Comparison of ENCODE assay signal across 19 mouse cellular contexts in genomic region chr2:127074116-127074515, GRCm38 (mm10). TPM values are rescaled to one million over a fixed set of nuclear protein-coding genes. Genes with fewer than 3 reads are reported as not detected.
DNase-seq lines count a peak whose midpoint lies in the region.
"Had no signal": no experiment of that assay in that cellular context is flagged by ENCODE, and none has a peak within 500 bp of the region (broad histone marks: within the 10 kb centered on the region; RNA-seq: fewer than 3 reads in every experiment).

No protein-coding gene starts in this region.

- H3K9me3 ChIP-seq in hindbrain, embryonic 10.5 days, result no peaks in the 10 kb centered on the region
- H3K9me3 ChIP-seq: G1E had no signal

- H3K4me3 ChIP-seq in hindbrain, embryonic 10.5 days, result no peak overlapping the region

- peak; percentile 61 for DNase-seq in heart, adult 11 months
- no peak for DNase-seq in heart, postnatal 4 days
- peak; percentile 87 for DNase-seq in fat pad, adult 2 months (ENCODE audit: extremely low read depth, low read depth, low spot score)
- DNase-seq in gonadal fat pad, adult 2 months (ENCODE audit: low read depth), result peak; percentile 82
- no peak for DNase-seq in layer of hippocampus, postnatal 10 days (ENCODE audit: low spot score in 2 of 2)
- no peak for DNase-seq in hindbrain, embryonic 10.5 days (ENCODE audit: low spot score)
- DNase-seq: adrenal gland, adult 2 months; adrenal gland, adult 8-10 months; adrenal gland, postnatal 10 days; adrenal gland, postnatal 14 days; adrenal gland, postnatal 25 days; adrenal gland, postnatal 36 days; B cell, adult 2 months; cerebellum, adult 11 months; cerebellum, adult 11-12 months; cerebellum, adult 18-20 months had no signal

- H3K36me3 ChIP-seq in hindbrain, embryonic 10.5 days, result no peaks in the 10 kb centered on the region

- H3K27ac ChIP-seq in hindbrain, embryonic 10.5 days, result no peak overlapping the region

- H3K27me3 ChIP-seq in hindbrain, embryonic 10.5 days (ENCODE audit: insufficient read depth, poor library complexity, severe bottlenecking), result no peaks in the 10 kb centered on the region
- H3K27me3 ChIP-seq: CH12.LX, Patski had no signal

- H3K4me1 ChIP-seq in hindbrain, embryonic 10.5 days (replicated peaks), result peaks cover 13% of the 10 kb centered on the region

- WGBS in hindbrain, embryonic 10.5 days, result 90% methylated on average over 2 of the region's 2 CpGs

RNA-seq across cellular contexts. Expression of gene Blvra, which starts 3.7 kb away (rescaled TPM):
- total RNA-seq in heart, postnatal 4 days (2021), result 10 to 100 TPM; 26.0 to 26.2 TPM
- polyA plus RNA-seq in gonadal fat pad, adult 2 months (2012; rRNA removed), result 13.5 and 18.6 TPM in 2 replicates
- total RNA-seq in layer of hippocampus, postnatal 10 days (2021), result 10 to 100 TPM; 16.3 to 17.5 TPM
- 20.1 and 20.3 TPM in 2 replicates for polyA plus RNA-seq in hindbrain, embryonic 10.5 days (2016; fragmentation: Nextera tagmentation; extraction: Ambion mirVana)

RNA-seq across cellular contexts. Expression of gene Ncaph, which starts 59.6 kb away (rescaled TPM):
- 10 to 100 TPM; 34.7 to 38.3 TPM for total RNA-seq in heart, postnatal 4 days (2021)
- 0.93 and 1.1 TPM in 2 replicates for polyA plus RNA-seq in gonadal fat pad, adult 2 months (2012; rRNA removed)
- 1 to 10 TPM; 7.6 to 7.9 TPM for total RNA-seq in layer of hippocampus, postnatal 10 days (2021)
- 83.7 and 110 TPM in 2 replicates for polyA plus RNA-seq in hindbrain, embryonic 10.5 days (2016; fragmentation: Nextera tagmentation; extraction: Ambion mirVana)

Comparison
In these comparisons a context has a peak if more than half of its experiments do, and no peak if none do; other contexts are left out.
1. DNase-seq: peak in heart, adult 11 months (single experiment), fat pad, adult 2 months (single experiment) and gonadal fat pad, adult 2 months (single experiment); none in heart, postnatal 4 days (single experiment), layer of hippocampus, postnatal 10 days (0 of 2) and hindbrain, embryonic 10.5 days (single experiment).
2. RNA of gene Ncaph, which starts 59.6 kb away (total RNA-seq): 34.7 to 38.3 TPM in heart, postnatal 4 days; 7.6 to 7.9 TPM in layer of hippocampus, postnatal 10 days; every median in the first group is over 4 times any median in the second.